Mouse (Mus musculus) G1E (cell line): ENCODE results near the gene Prdm2. TPM values are rescaled to one million over a fixed set of nuclear protein-coding genes. Genes with fewer than 3 reads are reported as not detected.

Experiments used
- ATAC-seq: 2 replicates; pipeline ENCODE4 v1.8.0; 2016; ENCODE audit warnings: mild to moderate bottlenecking; ENCODE audit not compliant: insufficient number of reproducible peaks, poor library complexity, low FRiP score, severe bottlenecking; ENCODE audit errors: extremely low read depth
- DNase-seq: peaks from one replicate; pipeline ENCODE4 v3.0.0; 2012; ENCODE audit warnings: low spot score
- H3K27me3 ChIP-seq: 2 replicates; pipeline ENCODE4 v1.6.1; 2012; ENCODE audit warnings: mild to moderate bottlenecking, low read length, inconsistent platforms; ENCODE audit not compliant: insufficient read depth
- H3K36me3 ChIP-seq: replicated peaks from 2 replicates; pipeline ENCODE3; 2012; ENCODE audit warnings: mild to moderate bottlenecking, inconsistent platforms
- H3K4me1 ChIP-seq: 2 replicates; pipeline ENCODE4 v1.6.1; 2012; ENCODE audit warnings: low read depth, low read length, inconsistent platforms, mixed read lengths; ENCODE audit not compliant: insufficient read depth
- H3K4me3 ChIP-seq: 2 replicates; pipeline ENCODE4 v1.5.1; 2012; ENCODE audit warnings: low read depth, mild to moderate bottlenecking, inconsistent platforms, low read length, moderate library complexity, mixed read lengths
- H3K9me3 ChIP-seq: replicated peaks from 2 replicates; pipeline ENCODE4 v1.6.1; 2012; ENCODE audit warnings: inconsistent platforms
- CTCF ChIP-seq: IDR thresholded peaks from 2 replicates; pipeline ENCODE4 v1.5.1; 2012; ENCODE audit warnings: low read depth, low read length, inconsistent platforms, mixed read lengths
- GATA1 ChIP-seq: IDR thresholded peaks from 2 replicates; pipeline ENCODE4 v1.6.1; 2012; ENCODE audit warnings: borderline replicate concordance, low read length, inconsistent platforms, mixed read lengths
- GATA2 ChIP-seq: IDR thresholded peaks from 2 replicates; pipeline ENCODE4 v1.6.1; 2012; ENCODE audit warnings: low read depth, low read length, inconsistent platforms, borderline replicate concordance
- POLR2AphosphoS5 ChIP-seq: IDR thresholded peaks from 2 replicates; pipeline ENCODE4 v1.6.1; 2012; ENCODE audit warnings: low read depth, low read length, inconsistent platforms; ENCODE audit not compliant: insufficient replicate concordance
- TAL1 ChIP-seq: conservative IDR thresholded peaks from 2 replicates; pipeline ENCODE4 v1.6.1; 2012; ENCODE audit warnings: low read depth, low read length, inconsistent platforms, mixed read lengths
- polyA plus RNA-seq: library from polyadenylated mRNA; stranded (reverse); fragments of >175 nt; gene quantifications from 2 replicates; pipeline ENCODE4 v1.2.3, GENCODE M21; 2012
- total RNA-seq, 2 experiments: library from RNA; stranded (forward) in 1 of 2; stranded (reverse) in 1 of 2; fragments of 200-1000 nt in 1 of 2; fragments of >200 nt in 1 of 2; fragmentation: Nextera tagmentation in 1 of 2; gene quantifications; 2 replicates each; pipeline ENCODE4 v1.2.3; 2014 to 2017

The Prdm2 gene
- total and polyA plus RNA-seq, 3 experiments, result 7.1 to 34.9 (median 9.7) TPM

- ATAC-seq (no peak), DNase-seq (no peak)
- TF ChIP-seq TAL1 (no peak), CTCF (no peak), GATA1 (no peak), GATA2 (no peak), POLR2AphosphoS5 (no peak)
- peaks cover 17% of the 10 kb centered on the region for H3K9me3 ChIP-seq
- no peaks in the 10 kb centered on the region for H3K27me3 ChIP-seq
- no peak overlapping the region for H3K4me3 ChIP-seq
- no peaks in the 10 kb centered on the region for H3K4me1 ChIP-seq
- H3K36me3 ChIP-seq, result no peaks in the 10 kb centered on the region
Measured at GRCm38 (mm10) chr4:143092082-143092701, 120.6 kb downstream of the Prdm2 start.

GRCm38 (mm10) chr4:143090551-143090950 lies 122.2 kb downstream of the Prdm2 start:
- Histone ChIP-seq H3K36me3 (no peaks in the 10 kb centered on the region), H3K4me3 (no peak overlapping the region), H3K4me1 (no peaks in the 10 kb centered on the region), H3K9me3 (peaks cover 17% of the 10 kb centered on the region), H3K27me3 (no peaks in the 10 kb centered on the region)
- ATAC-seq (no peak), DNase-seq (no peak)
- no peak for TF ChIP-seq TAL1
- no peak for TF ChIP-seq GATA1
- TF ChIP-seq CTCF, result no peak
- no peak for TF ChIP-seq POLR2AphosphoS5
- no peak for TF ChIP-seq GATA2

- ATAC-seq (no peak), DNase-seq (no peak)
- peaks cover 36% of the 10 kb centered on the region for H3K9me3 ChIP-seq
- H3K4me3 ChIP-seq, result no peak overlapping the region
- no peaks in the 10 kb centered on the region for H3K27me3 ChIP-seq
- no peak for TF ChIP-seq GATA1
- no peak for TF ChIP-seq POLR2AphosphoS5
- no peak for TF ChIP-seq GATA2
- no peak for TF ChIP-seq CTCF
- TF ChIP-seq TAL1, result no peak
- no peaks in the 10 kb centered on the region for H3K4me1 ChIP-seq
- no peaks in the 10 kb centered on the region for H3K36me3 ChIP-seq
Measured at GRCm38 (mm10) chr4:143074071-143074765, 138.6 kb downstream of the Prdm2 start.

- Histone ChIP-seq H3K36me3 (no peaks in the 10 kb centered on the region), H3K27me3 (no peaks in the 10 kb centered on the region), H3K9me3 (peaks cover 34% of the 10 kb centered on the region), H3K4me1 (no peaks in the 10 kb centered on the region), H3K4me3 (no peak overlapping the region)
- DNase-seq, result no peak
- ATAC-seq, result no peak
- TF ChIP-seq CTCF (no peak), TAL1 (no peak), POLR2AphosphoS5 (no peak), GATA1 (no peak), GATA2 (no peak)
Measured at GRCm38 (mm10) chr4:143071791-143072190, 141.0 kb downstream of the Prdm2 start.

- no peak for ATAC-seq
- H3K4me3 ChIP-seq, result no peak overlapping the region
- TF ChIP-seq GATA1 (no peak), POLR2AphosphoS5 (no peak), TAL1 (no peak), GATA2 (no peak), CTCF (no peak)
- no peaks in the 10 kb centered on the region for H3K36me3 ChIP-seq
- DNase-seq, result no peak
- H3K4me1 ChIP-seq, result no peaks in the 10 kb centered on the region
- H3K27me3 ChIP-seq, result no peaks in the 10 kb centered on the region
- peaks cover 24% of the 10 kb centered on the region for H3K9me3 ChIP-seq
Measured at GRCm38 (mm10) chr4:143067006-143067405, 145.8 kb downstream of the Prdm2 start.

GRCm38 (mm10) chr4:143058765-143059344 lies 153.9 kb downstream of the Prdm2 start:
- Histone ChIP-seq H3K4me1 (no peaks in the 10 kb centered on the region), H3K9me3 (peaks cover 54% of the 10 kb centered on the region), H3K27me3 (no peaks in the 10 kb centered on the region), H3K36me3 (no peaks in the 10 kb centered on the region), H3K4me3 (no peak overlapping the region)
- TF ChIP-seq GATA1 (no peak), GATA2 (no peak), TAL1 (no peak), CTCF (no peak), POLR2AphosphoS5 (no peak)
- no peak for DNase-seq
- ATAC-seq, result no peak

Other genes with a start within 250 kb of the Prdm2 start
- gene Pdpn, start 86.6 kb upstream of the Prdm2 start, total RNA-seq (2014; fragmentation: Nextera tagmentation), result not detected in 2 replicates
- gene Pdpn, start 86.6 kb upstream of the Prdm2 start, total RNA-seq (2017), result 0.05 TPM in 1 of 2 replicates, not detected in the other
- gene Pdpn, start 86.6 kb upstream of the Prdm2 start, polyA plus RNA-seq, result not detected in 2 replicates
- gene Lrrc38, start 136.8 kb upstream of the Prdm2 start, total RNA-seq (2014; fragmentation: Nextera tagmentation), result not detected in 2 replicates
- gene Lrrc38, start 136.8 kb upstream of the Prdm2 start, total RNA-seq (2017), result not detected in 2 replicates
- gene Lrrc38, start 136.8 kb upstream of the Prdm2 start, polyA plus RNA-seq, result not detected in 2 replicates
- not detected in 2 replicates for gene Pramel1, start 181.4 kb upstream of the Prdm2 start, total RNA-seq (2014; fragmentation: Nextera tagmentation)
- 0.06 TPM in 1 of 2 replicates, not detected in the other for gene Pramel1, start 181.4 kb upstream of the Prdm2 start, total RNA-seq (2017)
- gene Pramel1, start 181.4 kb upstream of the Prdm2 start, polyA plus RNA-seq, result not detected in 2 replicates
- gene Pramef8, start 199.4 kb upstream of the Prdm2 start, total RNA-seq (2014; fragmentation: Nextera tagmentation), result 24.6 and 28.7 TPM in 2 replicates
- 32.2 and 37.9 TPM in 2 replicates for gene Pramef8, start 199.4 kb upstream of the Prdm2 start, total RNA-seq (2017)
- gene Pramef8, start 199.4 kb upstream of the Prdm2 start, polyA plus RNA-seq, result 0.88 and 1.2 TPM in 2 replicates
- not detected in 2 replicates for gene Oog4, start 237.3 kb upstream of the Prdm2 start, total RNA-seq (2014; fragmentation: Nextera tagmentation)
- gene Oog4, start 237.3 kb upstream of the Prdm2 start, total RNA-seq (2017), result 0.05 TPM in 1 of 2 replicates, not detected in the other
- gene Oog4, start 237.3 kb upstream of the Prdm2 start, polyA plus RNA-seq, result not detected in 2 replicates